Mouse (Mus musculus) stomach, embryonic 14.5 days (tissue): ENCODE results near the gene Nupl1. TPM values are rescaled to one million over a fixed set of nuclear protein-coding genes. Genes with fewer than 3 reads are reported as not detected.

Experiments used
- ATAC-seq: fragments of 200-750 bp; cut with Nextera tagmentation; 2 replicates; pipeline ENCODE4 v1.8.0; 2017; ENCODE audit warnings: low read depth, moderate TSS enrichment; ENCODE audit not compliant: insufficient number of reproducible peaks, insufficient read depth, low FRiP score
- H3K27ac ChIP-seq: fragments of 300-500 bp; sonication (generic); 2 replicates; pipeline ENCODE4 v1.5.1; 2014; ENCODE audit warnings: mild to moderate bottlenecking, low read length, moderate library complexity, mixed read lengths
- H3K27me3 ChIP-seq: fragments of 300-500 bp; sonication (generic); 2 replicates; pipeline ENCODE4 v1.6.1; 2014; ENCODE audit warnings: low read length, control low read depth, mixed read lengths; ENCODE audit not compliant: control insufficient read depth, insufficient read depth
- H3K36me3 ChIP-seq: fragments of 300-500 bp; sonication (generic); 2 replicates; pipeline ENCODE4 v1.6.1; 2014; ENCODE audit warnings: mild to moderate bottlenecking, control low read depth, low read length, moderate library complexity, mixed read lengths; ENCODE audit not compliant: control insufficient read depth, insufficient read depth
- H3K4me1 ChIP-seq: fragments of 300-500 bp; sonication (generic); 2 replicates; pipeline ENCODE4 v1.6.1; 2014; ENCODE audit warnings: low read length, control low read depth, mixed read lengths; ENCODE audit not compliant: control insufficient read depth, insufficient read depth
- H3K4me2 ChIP-seq: fragments of 300-500 bp; sonication (generic); replicated peaks from 2 replicates; pipeline ENCODE4 v1.6.1; 2014; ENCODE audit warnings: low read depth, low read length, control low read depth
- H3K4me3 ChIP-seq: fragments of 300-500 bp; sonication (generic); 2 replicates; pipeline ENCODE4 v1.5.1; 2014; ENCODE audit warnings: low read depth, low read length, control low read depth
- H3K9ac ChIP-seq: fragments of 300-500 bp; sonication (generic); replicated peaks from 2 replicates; pipeline ENCODE4 v1.6.1; 2014; ENCODE audit warnings: low read depth, mild to moderate bottlenecking, control low read depth, low read length, moderate library complexity, mixed read lengths
- H3K9me3 ChIP-seq: fragments of 300-500 bp; sonication (generic); 2 replicates; pipeline ENCODE4 v1.6.1; 2016; ENCODE audit warnings: low read depth, low read length, control low read depth; ENCODE audit not compliant: control insufficient read depth
- WGBS: fragments of 180-500 bp; shearing (Covaris S2); extraction: QIAGEN DNeasy Blood & Tissue Kit; methylation state at CpG from one replicate; pipeline ENCODE4 v1.1.7; 2014; 5-methylcytosine and 5-hydroxymethylcytosine counted together
- polyA plus RNA-seq: library from polyadenylated mRNA; unstranded; fragments of >200 nt; fragmentation: Nextera tagmentation; extraction: Ambion mirVana; gene quantifications from 2 replicates; pipeline ENCODE4 v1.2.1, GENCODE M21; 2014

Nupl1 gene
- polyA plus RNA-seq, 1 experiment from 2014 or later, result not detected

GRCm38 (mm10) chr14:60273346-60273745 lies 22.1 kb upstream of the Nupl1 start:
- Histone ChIP-seq H3K4me2 (no peak overlapping the region), H3K27ac (no peak overlapping the region)

GRCm38 (mm10) chr14:60269333-60269732 lies 18.1 kb upstream of the Nupl1 start:
- no peaks in the 10 kb centered on the region for H3K36me3 ChIP-seq
- H3K4me2 ChIP-seq, result no peak overlapping the region
- WGBS, result 83% methylated on average over 6 of the region's 6 CpGs
- H3K27ac ChIP-seq, result no peak overlapping the region
- H3K9ac ChIP-seq, result no peak overlapping the region
- ATAC-seq, result no peak
- no peaks in the 10 kb centered on the region for H3K9me3 ChIP-seq
- no peak overlapping the region for H3K4me3 ChIP-seq
- no peaks in the 10 kb centered on the region for H3K27me3 ChIP-seq
- no peaks in the 10 kb centered on the region for H3K4me1 ChIP-seq

More at GRCm38 (mm10) chr14:60273346-60273745, 22.1 kb upstream of the Nupl1 start:
- H3K9ac ChIP-seq, result no peak overlapping the region
- H3K9me3 ChIP-seq, result no peaks in the 10 kb centered on the region
- ATAC-seq, result no peak
- H3K4me3 ChIP-seq, result no peak overlapping the region
- H3K4me1 ChIP-seq, result no peaks in the 10 kb centered on the region
- 81% methylated on average over 6 of the region's 6 CpGs for WGBS
- H3K36me3 ChIP-seq, result no peaks in the 10 kb centered on the region; the same call in 1 of the 2 replicates
- H3K27me3 ChIP-seq, result no peaks in the 10 kb centered on the region

GRCm38 (mm10) chr14:60264990-60265876 lies 14.0 kb upstream of the Nupl1 start, which contains the start of gene Mtmr6:
Gene Mtmr6, plus strand, starts transcription at chr14:60265228.
- peak; percentile 99 for ATAC-seq
- Histone ChIP-seq H3K36me3 (no peaks in the 10 kb centered on the region), H3K27me3 (no peaks in the 10 kb centered on the region), H3K9ac (peak within 1 kb of the TSS; percentile 63; the same call in 1 of the 2 replicates), H3K4me3 (peak within 1 kb of the TSS; percentile 72), H3K4me1 (no peaks in the 10 kb centered on the region), H3K9me3 (no peaks in the 10 kb centered on the region), H3K4me2 (peak within 1 kb of the TSS; percentile 51), H3K27ac (peak within 1 kb of the TSS; percentile 44; the same call in 1 of the 2 replicates)
- WGBS, result under 1% methylated on average over 51 of the region's 51 CpGs

- no peak for ATAC-seq
- Histone ChIP-seq H3K36me3 (no peaks in the 10 kb centered on the region), H3K4me2 (no peak overlapping the region), H3K4me1 (no peaks in the 10 kb centered on the region), H3K9me3 (no peaks in the 10 kb centered on the region), H3K27ac (no peak overlapping the region), H3K4me3 (no peak overlapping the region), H3K27me3 (no peaks in the 10 kb centered on the region), H3K9ac (no peak overlapping the region)
- WGBS, result 44% methylated on average over 7 of the region's 7 CpGs
Measured at GRCm38 (mm10) chr14:60262316-60262715, 11.1 kb upstream of the Nupl1 start.

- 96% methylated on average over 1 of the region's 1 CpGs for WGBS
- Histone ChIP-seq H3K4me2 (no peak overlapping the region), H3K9ac (no peak overlapping the region), H3K9me3 (no peaks in the 10 kb centered on the region), H3K4me3 (no peak overlapping the region), H3K4me1 (no peaks in the 10 kb centered on the region), H3K36me3 (no peaks in the 10 kb centered on the region), H3K27ac (no peak overlapping the region), H3K27me3 (no peaks in the 10 kb centered on the region)
- ATAC-seq, result no peak
Measured at GRCm38 (mm10) chr14:60257851-60258250, 6.6 kb upstream of the Nupl1 start.

GRCm38 (mm10) chr14:60257101-60257500 lies 5.9 kb upstream of the Nupl1 start:
- Histone ChIP-seq H3K27ac (no peak overlapping the region), H3K36me3 (no peaks in the 10 kb centered on the region), H3K9me3 (no peaks in the 10 kb centered on the region), H3K4me1 (0 out of 2 replicates have a peak, but pooled peaks cover 5% of the 10 kb centered on the region), H3K27me3 (no peaks in the 10 kb centered on the region), H3K4me3 (no peak overlapping the region), H3K9ac (no peak overlapping the region), H3K4me2 (no peak overlapping the region)
- WGBS, result 57% methylated on average over 4 of the region's 4 CpGs
- peak; percentile 53; the same call in 1 of the 2 replicates for ATAC-seq

- no peak overlapping the region for H3K27ac ChIP-seq
- WGBS, result 22% methylated on average over 3 of the region's 3 CpGs
- H3K9ac ChIP-seq, result no peak overlapping the region
- H3K36me3 ChIP-seq, result no peaks in the 10 kb centered on the region
- no peaks in the 10 kb centered on the region for H3K27me3 ChIP-seq
- ATAC-seq, result no peak
- H3K4me3 ChIP-seq, result no peak overlapping the region
- no peak overlapping the region for H3K4me2 ChIP-seq
- H3K4me1 ChIP-seq, result 0 out of 2 replicates have a peak, but pooled peaks cover 5% of the 10 kb centered on the region
- no peaks in the 10 kb centered on the region for H3K9me3 ChIP-seq
Measured at GRCm38 (mm10) chr14:60256356-60256755, 5.1 kb upstream of the Nupl1 start.

- no peaks in the 10 kb centered on the region for H3K36me3 ChIP-seq
- no peak for ATAC-seq
- no peak overlapping the region for H3K9ac ChIP-seq
- H3K9me3 ChIP-seq, result no peaks in the 10 kb centered on the region
- no peak overlapping the region for H3K4me2 ChIP-seq
- H3K4me1 ChIP-seq, result peaks cover 10% of the 10 kb centered on the region; the same call in 1 of the 2 replicates
- no peak overlapping the region for H3K4me3 ChIP-seq
- H3K27me3 ChIP-seq, result no peaks in the 10 kb centered on the region
- no peak overlapping the region for H3K27ac ChIP-seq
Measured at GRCm38 (mm10) chr14:60254774-60255173, 3.5 kb upstream of the Nupl1 start.
